Comparison of ENCODE assay signal across 9 mouse cellular contexts in the genomic region with DNA sequence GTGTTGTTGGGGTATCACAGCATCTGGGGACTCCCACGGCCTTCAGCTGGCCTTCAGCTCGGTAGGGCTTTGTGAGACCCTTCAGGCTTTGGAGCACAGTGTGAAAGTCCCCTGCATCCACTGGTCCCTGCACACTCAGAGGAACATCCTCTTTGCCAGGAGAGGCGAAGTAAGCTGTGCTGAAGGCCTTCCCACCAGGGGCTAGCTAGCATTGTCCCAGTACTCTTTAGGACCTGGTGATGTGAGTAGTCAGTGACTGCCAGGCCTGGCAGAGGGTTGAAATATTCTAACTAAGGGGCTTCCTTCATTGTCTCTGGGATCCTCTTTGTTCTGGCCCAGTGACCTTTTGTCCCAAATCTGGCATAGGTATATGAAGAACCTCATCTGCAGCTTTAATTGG. TPM values are rescaled to one million over a fixed set of nuclear protein-coding genes. Genes with fewer than 3 reads are reported as not detected.
DNase-seq lines count a peak whose midpoint lies in the region; ATAC-seq and TF ChIP-seq lines count a peak whose summit lies in the region.
"Had no signal": no experiment of that assay in that cellular context is flagged by ENCODE, and none has a peak within 500 bp of the region (broad histone marks: within the 10 kb centered on the region; RNA-seq: fewer than 3 reads in every experiment).

No protein-coding gene starts in this region.

- no peaks in the 10 kb centered on the region for H3K36me3 ChIP-seq in hindbrain, embryonic 13.5 days
- H3K36me3 ChIP-seq in midbrain, postnatal 0 days (ENCODE audit: insufficient read depth, low read length): no peaks in the 10 kb centered on the region

- no peak for TF ChIP-seq CTCF in left cerebral cortex, adult 2 months (IDR thresholded peaks at IDR 0.05)
- no peak for TF ChIP-seq CTCF in midbrain, postnatal 0 days (IDR thresholded peaks at IDR 0.05)

- peak; percentile 9 for DNase-seq in adrenal gland, postnatal 14 days
- no peak for DNase-seq in adrenal gland, postnatal 36 days
- no peak for DNase-seq in left cerebral cortex, adult 2 months (ENCODE audit: extremely low spot score in 1 of 2, low spot score in 2 of 2)
- DNase-seq in left cerebral cortex, postnatal 10 days (ENCODE audit: extremely low spot score in 1 of 2, low spot score in 2 of 2): no peak
- peak; percentile 17 for DNase-seq in midbrain, postnatal 0 days (ENCODE audit: low spot score)
- no peak for DNase-seq in urinary bladder, postnatal 25 days (ENCODE audit: low spot score)

- H3K27me3 ChIP-seq in hindbrain, embryonic 13.5 days: peaks cover 11% of the 10 kb centered on the region; the same call in 1 of the 2 replicates
- H3K27me3 ChIP-seq in midbrain, postnatal 0 days (ENCODE audit: insufficient read depth, low read length): no peaks in the 10 kb centered on the region

- H3K27ac ChIP-seq in left cerebral cortex, adult 2 months: peak overlapping the region; percentile 48; the same call in 1 of the 2 replicates
- peak overlapping the region; percentile 88 for H3K27ac ChIP-seq in hindbrain, embryonic 13.5 days
- H3K27ac ChIP-seq in midbrain, postnatal 0 days (ENCODE audit: low read depth, low read length): peak overlapping the region; percentile 88

- peak overlapping the region; percentile 59; the same call in 1 of the 2 replicates for H3K9ac ChIP-seq in hindbrain, embryonic 13.5 days
- H3K9ac ChIP-seq in midbrain, postnatal 0 days (replicated peaks; ENCODE audit: low read length, poor library complexity, severe bottlenecking): peak overlapping the region; percentile 42; the same call in 1 of the 2 replicates

- 30% methylated on average over 3 of the region's 3 CpGs for WGBS in hindbrain, embryonic 13.5 days
- WGBS in midbrain, postnatal 0 days: 41% methylated on average over 3 of the region's 3 CpGs

- peaks cover 19% of the 10 kb centered on the region for H3K4me1 ChIP-seq in hindbrain, embryonic 13.5 days (replicated peaks)
- peaks cover 13% of the 10 kb centered on the region for H3K4me1 ChIP-seq in midbrain, postnatal 0 days (ENCODE audit: insufficient read depth, low read length)

- intact Hi-C loops in left cerebral cortex, adult 2 months (cut with DNase I): no loop called here
- intact Hi-C loops in left cerebral cortex, postnatal 10 days (cut with DNase I): no loop called here

- no peak overlapping the region for H3K4me3 ChIP-seq in left cerebral cortex, adult 2 months
- H3K4me3 ChIP-seq in hindbrain, embryonic 13.5 days: no peak overlapping the region
- no peak overlapping the region for H3K4me3 ChIP-seq in midbrain, postnatal 0 days (ENCODE audit: low read depth, low read length)
- H3K4me3 ChIP-seq: megakaryocyte, embryonic 14.5 days had no signal

- ATAC-seq in hindbrain, embryonic 13.5 days (ENCODE audit: low FRiP score): 0 out of 2 replicates have a peak, but pooled peaks have one; percentile 28
- no peak for ATAC-seq in midbrain, postnatal 0 days (ENCODE audit: low FRiP score)
- ATAC-seq in activated CD4-positive, CD25-positive, alpha-beta regulatory T cell, adult 4 months: no peak

- no peak overlapping the region for H3K4me2 ChIP-seq in hindbrain, embryonic 13.5 days
- H3K4me2 ChIP-seq in midbrain, postnatal 0 days (ENCODE audit: low read depth, low read length, poor library complexity, severe bottlenecking): no peak overlapping the region

- H3K9me3 ChIP-seq in hindbrain, embryonic 13.5 days: no peaks in the 10 kb centered on the region
- H3K9me3 ChIP-seq in midbrain, postnatal 0 days (ENCODE audit: low read length): no peaks in the 10 kb centered on the region
- H3K9me3 ChIP-seq: megakaryocyte, embryonic 14.5 days had no signal

RNA-seq across cellular contexts. Expression of gene Pecam1, which starts 13.8 kb away (rescaled TPM):
- total RNA-seq in adrenal gland, postnatal 14 days (2021): 110 and 152 TPM in 2 replicates
- 10 to 100 TPM; 71.1 to 90.8 TPM for total RNA-seq in adrenal gland, postnatal 36 days (2021)
- total RNA-seq in left cerebral cortex, adult 2 months (2021): 10 to 100 TPM; 17.3 to 22.0 TPM
- 10 to 100 TPM; 19.7 to 20.1 TPM for total RNA-seq in left cerebral cortex, postnatal 10 days (2021)
- 17.4 and 17.6 TPM in 2 replicates for polyA plus RNA-seq in hindbrain, embryonic 13.5 days (2015; fragmentation: Nextera tagmentation; extraction: Ambion mirVana)
- total RNA-seq in midbrain, postnatal 0 days (2014; rRNA removed): 17.5 and 18.1 TPM in 2 replicates
- polyA plus RNA-seq in midbrain, postnatal 0 days (2015; fragmentation: Nextera tagmentation; extraction: Ambion mirVana): 9.8 and 11.1 TPM in 2 replicates
- polyA plus RNA-seq in activated CD4-positive, CD25-positive, alpha-beta regulatory T cell, adult 4 months (2017; shearing (Covaris generic)): 100 to 1,000 TPM; 102 TPM

RNA-seq across cellular contexts. Expression of gene Milr1, which starts 14.4 kb away (rescaled TPM):
- 0.67 and 1.9 TPM in 2 replicates for total RNA-seq in adrenal gland, postnatal 14 days (2021)
- total RNA-seq in adrenal gland, postnatal 36 days (2021): 1 to 10 TPM; 1.7 to 2.1 TPM
- total RNA-seq in left cerebral cortex, adult 2 months (2021): under 1 TPM in 1 of 2 experiments, not detected in 1; 0.44 TPM
- total RNA-seq in left cerebral cortex, postnatal 10 days (2021): 1 to 10 TPM in 1 of 2 experiments, under 1 TPM in 1; 0.45 to 1.1 TPM
- 0.78 and 1.3 TPM in 2 replicates for polyA plus RNA-seq in hindbrain, embryonic 13.5 days (2015; fragmentation: Nextera tagmentation; extraction: Ambion mirVana)
- 0.66 TPM in 1 of 2 replicates, not detected in the other for total RNA-seq in midbrain, postnatal 0 days (2014; rRNA removed)
- polyA plus RNA-seq in midbrain, postnatal 0 days (2015; fragmentation: Nextera tagmentation; extraction: Ambion mirVana): 0.37 and 0.82 TPM in 2 replicates
- polyA plus RNA-seq in activated CD4-positive, CD25-positive, alpha-beta regulatory T cell, adult 4 months (2017; shearing (Covaris generic)): 10 to 100 TPM; 11.9 to 12.1 TPM

RNA-seq across cellular contexts. Expression of gene Polg2, which starts 42.7 kb away (rescaled TPM):
- total RNA-seq in adrenal gland, postnatal 14 days (2021): 6.6 and 7.3 TPM in 2 replicates
- total RNA-seq in adrenal gland, postnatal 36 days (2021): 1 to 10 TPM; 3.9 to 7.5 TPM
- total RNA-seq in left cerebral cortex, adult 2 months (2021): 1 to 10 TPM; 3.2 to 4.2 TPM
- total RNA-seq in left cerebral cortex, postnatal 10 days (2021): 1 to 10 TPM; 4.1 to 4.6 TPM
- 9.1 and 9.7 TPM in 2 replicates for polyA plus RNA-seq in hindbrain, embryonic 13.5 days (2015; fragmentation: Nextera tagmentation; extraction: Ambion mirVana)
- 6.6 and 9.8 TPM in 2 replicates for total RNA-seq in midbrain, postnatal 0 days (2014; rRNA removed)
- polyA plus RNA-seq in midbrain, postnatal 0 days (2015; fragmentation: Nextera tagmentation; extraction: Ambion mirVana): 9.7 and 10.5 TPM in 2 replicates
- 10 to 100 TPM; 10.2 to 14.9 TPM for polyA plus RNA-seq in activated CD4-positive, CD25-positive, alpha-beta regulatory T cell, adult 4 months (2017; shearing (Covaris generic))

RNA-seq across cellular contexts. Expression of gene Ddx5, which starts 52.4 kb away (rescaled TPM):
- total RNA-seq in adrenal gland, postnatal 14 days (2021): 755 and 762 TPM in 2 replicates
- 100 to 1,000 TPM; 752 to 850 TPM for total RNA-seq in adrenal gland, postnatal 36 days (2021)
- 100 to 1,000 TPM; 652 to 679 TPM for total RNA-seq in left cerebral cortex, adult 2 months (2021)
- total RNA-seq in left cerebral cortex, postnatal 10 days (2021): 100 to 1,000 TPM; 607 to 644 TPM
- polyA plus RNA-seq in hindbrain, embryonic 13.5 days (2015; fragmentation: Nextera tagmentation; extraction: Ambion mirVana): 431 and 450 TPM in 2 replicates
- 408 and 459 TPM in 2 replicates for total RNA-seq in midbrain, postnatal 0 days (2014; rRNA removed)
- 260 and 301 TPM in 2 replicates for polyA plus RNA-seq in midbrain, postnatal 0 days (2015; fragmentation: Nextera tagmentation; extraction: Ambion mirVana)
- 100 to 1,000 TPM; 413 to 476 TPM for polyA plus RNA-seq in activated CD4-positive, CD25-positive, alpha-beta regulatory T cell, adult 4 months (2017; shearing (Covaris generic))

RNA-seq across cellular contexts. Expression of gene Cep95, which starts 52.4 kb away (rescaled TPM):
- total RNA-seq in adrenal gland, postnatal 14 days (2021): 12.2 and 13.2 TPM in 2 replicates
- total RNA-seq in adrenal gland, postnatal 36 days (2021): 10 to 100 TPM in 1 of 2 experiments, 1 to 10 TPM in 1; 6.5 to 10.9 TPM
- 10 to 100 TPM; 12.6 to 15.1 TPM for total RNA-seq in left cerebral cortex, adult 2 months (2021)
- total RNA-seq in left cerebral cortex, postnatal 10 days (2021): 10 to 100 TPM in 1 of 2 experiments, 1 to 10 TPM in 1; 8.7 to 10.3 TPM
- 15.7 and 18.2 TPM in 2 replicates for polyA plus RNA-seq in hindbrain, embryonic 13.5 days (2015; fragmentation: Nextera tagmentation; extraction: Ambion mirVana)
- total RNA-seq in midbrain, postnatal 0 days (2014; rRNA removed): 6.0 and 13.3 TPM in 2 replicates
- 6.0 and 7.9 TPM in 2 replicates for polyA plus RNA-seq in midbrain, postnatal 0 days (2015; fragmentation: Nextera tagmentation; extraction: Ambion mirVana)
- polyA plus RNA-seq in activated CD4-positive, CD25-positive, alpha-beta regulatory T cell, adult 4 months (2017; shearing (Covaris generic)): 10 to 100 TPM; 26.9 to 33.3 TPM

Comparison
In these comparisons a context has a peak if more than half of its experiments do, and no peak if none do; other contexts are left out.
1. DNase-seq: peak in adrenal gland, postnatal 14 days (single experiment) and midbrain, postnatal 0 days (single experiment); none in adrenal gland, postnatal 36 days (0 of 2), left cerebral cortex, adult 2 months (0 of 2), left cerebral cortex, postnatal 10 days (0 of 2) and urinary bladder, postnatal 25 days (single experiment).
2. Peak in every context shown above with its lines, with median percentiles within 50 percentile points of each other: H3K27ac ChIP-seq.